Mouse (Mus musculus) thymus, postnatal 14 days (tissue): Measurements from ENCODE around the gene Npas3.

Experiments
- DNase-seq: peaks from one replicate; pipeline ENCODE4 v3.0.0; 2021

The Npas3 gene

GRCm38 (mm10) chr12:53297946-53298840 lies 49.7 kb downstream of the Npas3 start:
- DNase-seq, result no peak

- peak; percentile 4 for DNase-seq
Measured at GRCm38 (mm10) chr12:53300964-53301363, 52.5 kb downstream of the Npas3 start.

- no peak for DNase-seq
Measured at GRCm38 (mm10) chr12:53302129-53302528, 53.7 kb downstream of the Npas3 start.

- no peak for DNase-seq
Measured at GRCm38 (mm10) chr12:53316715-53317114, 68.2 kb downstream of the Npas3 start.

GRCm38 (mm10) chr12:53317801-53318200 lies 69.3 kb downstream of the Npas3 start:
- no peak for DNase-seq

- DNase-seq, result no peak
Measured at GRCm38 (mm10) chr12:53320526-53320925, 72.0 kb downstream of the Npas3 start.

GRCm38 (mm10) chr12:53321018-53321417 lies 72.5 kb downstream of the Npas3 start:
- DNase-seq, result no peak

GRCm38 (mm10) chr12:53321944-53322343 lies 73.5 kb downstream of the Npas3 start:
- DNase-seq, result no peak

GRCm38 (mm10) chr12:53327653-53328188 lies 79.2 kb downstream of the Npas3 start:
- DNase-seq, result no peak

GRCm38 (mm10) chr12:53328257-53328736 lies 79.8 kb downstream of the Npas3 start:
- DNase-seq, result no peak

- DNase-seq, result no peak
Measured at GRCm38 (mm10) chr12:53330141-53330540, 81.7 kb downstream of the Npas3 start.

GRCm38 (mm10) chr12:53331391-53331790 lies 82.9 kb downstream of the Npas3 start:
- no peak for DNase-seq

GRCm38 (mm10) chr12:53331800-53332199 lies 83.3 kb downstream of the Npas3 start:
- no peak for DNase-seq

GRCm38 (mm10) chr12:53333251-53333650 lies 84.8 kb downstream of the Npas3 start:
- DNase-seq, result no peak

GRCm38 (mm10) chr12:53338349-53338948 lies 90.0 kb downstream of the Npas3 start:
- DNase-seq, result no peak

- no peak for DNase-seq
Measured at GRCm38 (mm10) chr12:53342741-53343140, 94.3 kb downstream of the Npas3 start.

GRCm38 (mm10) chr12:53351860-53352259 lies 103.4 kb downstream of the Npas3 start:
- no peak for DNase-seq

GRCm38 (mm10) chr12:53365751-53366150 lies 117.3 kb downstream of the Npas3 start:
- no peak for DNase-seq

GRCm38 (mm10) chr12:53384851-53385250 lies 136.4 kb downstream of the Npas3 start:
- DNase-seq, result no peak

- DNase-seq, result no peak
Measured at GRCm38 (mm10) chr12:53405856-53406255, 157.4 kb downstream of the Npas3 start.

- no peak for DNase-seq
Measured at GRCm38 (mm10) chr12:53407776-53408175, 159.3 kb downstream of the Npas3 start.

GRCm38 (mm10) chr12:53409711-53410110 lies 161.2 kb downstream of the Npas3 start:
- DNase-seq, result no peak

GRCm38 (mm10) chr12:53410647-53411046 lies 162.2 kb downstream of the Npas3 start:
- DNase-seq, result no peak

GRCm38 (mm10) chr12:53416096-53416495 lies 167.6 kb downstream of the Npas3 start:
- no peak for DNase-seq
